Mouse (Mus musculus): ENCODE data around the gene Dennd6a. TPM values are rescaled to one million over a fixed set of nuclear protein-coding genes. Genes with fewer than 3 reads are reported as not detected.

Gene Dennd6a
- total RNA-seq, 2 experiments from 2014 or later, result 38.9 to 39.1 TPM

Small RNA genes lying within 50 kb of the gene (microRNA-seq; reads per million reads assigned to microRNA genes)
- gene Mir7672, result not detected

Other genes with a start within 250 kb of the Dennd6a start
- gene Slmap, start 38.9 kb upstream of the Dennd6a start, total RNA-seq (2021), result 10 to 100 TPM; 74.0 to 79.3 TPM
- gene Arf4, start 64.2 kb downstream of the Dennd6a start, total RNA-seq (2021), result 100 to 1,000 TPM; 182 to 190 TPM
- 1 to 10 TPM; 8.9 to 9.9 TPM for gene Pde12, start 96.0 kb downstream of the Dennd6a start, total RNA-seq (2021)
- under 1 TPM; 0.03 to 0.11 TPM for gene Dnah12, start 119.4 kb downstream of the Dennd6a start, total RNA-seq (2021)